10 mouse cellular contexts compared by ENCODE assay signal in genomic region chr1:34150416-34151093, GRCm38 (mm10).
DNase-seq lines count a peak whose midpoint lies in the region; ATAC-seq and TF ChIP-seq lines count a peak whose summit lies in the region.
"Had no signal": no experiment of that assay in that cellular context is flagged by ENCODE, and none has a peak within 500 bp of the region (broad histone marks: within the 10 kb centered on the region; RNA-seq: fewer than 3 reads in every experiment).

No protein-coding gene starts in this region.

- DNase-seq in intestine, embryonic 14.5 days (ENCODE audit: low spot score) = no peak
- DNase-seq in adipocyte (ENCODE audit: low spot score) = peak; percentile 50
- DNase-seq in mesoderm, embryonic 11.5 days (ENCODE audit: low read depth, low spot score) = peak; percentile 37
- no peak for DNase-seq in adrenal gland, adult 8-10 months
- DNase-seq in adrenal gland, postnatal 25 days = no peak
- DNase-seq: cerebellum, postnatal 14 days; thymus, postnatal 36 days had no signal

- no peaks in the 10 kb centered on the region for H3K4me1 ChIP-seq in intestine, embryonic 14.5 days (replicated peaks; ENCODE audit: control insufficient read depth, insufficient read depth, low read length)
- H3K4me1 ChIP-seq in intestine, postnatal 0 days (replicated peaks; ENCODE audit: control insufficient read depth, insufficient read depth, low read length) = no peaks in the 10 kb centered on the region
- no peaks in the 10 kb centered on the region for H3K4me1 ChIP-seq in heart, embryonic 12.5 days (replicated peaks)

- H3K9ac ChIP-seq in intestine, embryonic 14.5 days (ENCODE audit: low read length) = no peak overlapping the region
- H3K9ac ChIP-seq in intestine, postnatal 0 days (ENCODE audit: low read depth, low read length) = no peak overlapping the region
- H3K9ac ChIP-seq in heart, embryonic 12.5 days = no peak overlapping the region

- WGBS in intestine, embryonic 14.5 days = 52% methylated on average over 10 of the region's 10 CpGs
- WGBS in intestine, postnatal 0 days = 59% methylated on average over 10 of the region's 10 CpGs
- 62% methylated on average over 10 of the region's 10 CpGs for WGBS in heart, embryonic 12.5 days

- H3K9me3 ChIP-seq in intestine, embryonic 14.5 days (ENCODE audit: control insufficient read depth, low read length) = no peaks in the 10 kb centered on the region
- H3K9me3 ChIP-seq in intestine, postnatal 0 days (ENCODE audit: control insufficient read depth) = no peaks in the 10 kb centered on the region
- H3K9me3 ChIP-seq in heart, embryonic 12.5 days (replicated peaks) = no peaks in the 10 kb centered on the region

- 0 out of 2 replicates have a peak, but pooled peaks have one; percentile 23 for ATAC-seq in intestine, embryonic 14.5 days (replicated peaks; ENCODE audit: low FRiP score, low TSS enrichment, low read depth)
- ATAC-seq in intestine, postnatal 0 days = no peak
- no peak for ATAC-seq in heart, embryonic 12.5 days (ENCODE audit: insufficient number of reproducible peaks, low FRiP score)
- ATAC-seq in erythroid progenitor cell, adult 5-6 weeks (replicated peaks; ENCODE audit: low FRiP score, poor library complexity, severe bottlenecking) = no peak

- TF ChIP-seq CTCF in intestine, postnatal 0 days (IDR thresholded peaks at IDR 0.05; ENCODE audit: low read depth) = no peak

- no peaks in the 10 kb centered on the region for H3K27me3 ChIP-seq in intestine, embryonic 14.5 days (replicated peaks; ENCODE audit: control insufficient read depth, insufficient read depth, low read length)
- H3K27me3 ChIP-seq in intestine, postnatal 0 days (replicated peaks; ENCODE audit: control insufficient read depth, insufficient read depth, low read length) = no peaks in the 10 kb centered on the region
- H3K27me3 ChIP-seq in heart, embryonic 12.5 days (replicated peaks) = no peaks in the 10 kb centered on the region

- no peaks in the 10 kb centered on the region for H3K36me3 ChIP-seq in intestine, embryonic 14.5 days (ENCODE audit: control insufficient read depth, insufficient read depth, low read length)
- H3K36me3 ChIP-seq in intestine, postnatal 0 days (ENCODE audit: control insufficient read depth, insufficient read depth) = peaks cover 3% of the 10 kb centered on the region
- H3K36me3 ChIP-seq in heart, embryonic 12.5 days = peaks cover 15% of the 10 kb centered on the region

- no peak overlapping the region; the same call in 1 of the 2 replicates for H3K27ac ChIP-seq in intestine, embryonic 14.5 days (ENCODE audit: low read depth)
- no peak overlapping the region for H3K27ac ChIP-seq in intestine, postnatal 0 days (ENCODE audit: low read depth, low read length)
- peak overlapping the region; percentile 3; the same call in 1 of the 2 replicates for H3K27ac ChIP-seq in heart, embryonic 12.5 days (ENCODE audit: poor library complexity, severe bottlenecking)

- H3K4me2 ChIP-seq in intestine, embryonic 14.5 days (ENCODE audit: low read length) = no peak overlapping the region
- no peak overlapping the region for H3K4me2 ChIP-seq in intestine, postnatal 0 days (replicated peaks; ENCODE audit: low read depth)
- H3K4me2 ChIP-seq in heart, embryonic 12.5 days = no peak overlapping the region

- no peak overlapping the region for H3K4me3 ChIP-seq in intestine, embryonic 14.5 days (ENCODE audit: low read depth, low read length)
- H3K4me3 ChIP-seq in intestine, postnatal 0 days (ENCODE audit: low read depth, low read length) = no peak overlapping the region
- H3K4me3 ChIP-seq in heart, embryonic 12.5 days = no peak overlapping the region

Comparison
In these comparisons a context has a peak if more than half of its experiments do, and no peak if none do; other contexts are left out.
1. DNase-seq: peak in adipocyte (single experiment) and mesoderm, embryonic 11.5 days (single experiment); none in intestine, embryonic 14.5 days (single experiment), adrenal gland, adult 8-10 months (single experiment) and adrenal gland, postnatal 25 days (single experiment).